Mouse (Mus musculus) spleen, postnatal 14 days (tissue): ENCODE results near the gene Mybpc1.
"Not testable (repeated sequence)": the region's sequence is repeated elsewhere in the genome, so short reads cannot be mapped to it uniquely, and the experiment has no call there.

Source experiments
- DNase-seq, 2 experiments: peaks; one replicate each; pipeline ENCODE4 v3.0.0; 2021 to 2022; ENCODE audit warnings: low spot score in 2 of 2

The Mybpc1 gene

DNA sequence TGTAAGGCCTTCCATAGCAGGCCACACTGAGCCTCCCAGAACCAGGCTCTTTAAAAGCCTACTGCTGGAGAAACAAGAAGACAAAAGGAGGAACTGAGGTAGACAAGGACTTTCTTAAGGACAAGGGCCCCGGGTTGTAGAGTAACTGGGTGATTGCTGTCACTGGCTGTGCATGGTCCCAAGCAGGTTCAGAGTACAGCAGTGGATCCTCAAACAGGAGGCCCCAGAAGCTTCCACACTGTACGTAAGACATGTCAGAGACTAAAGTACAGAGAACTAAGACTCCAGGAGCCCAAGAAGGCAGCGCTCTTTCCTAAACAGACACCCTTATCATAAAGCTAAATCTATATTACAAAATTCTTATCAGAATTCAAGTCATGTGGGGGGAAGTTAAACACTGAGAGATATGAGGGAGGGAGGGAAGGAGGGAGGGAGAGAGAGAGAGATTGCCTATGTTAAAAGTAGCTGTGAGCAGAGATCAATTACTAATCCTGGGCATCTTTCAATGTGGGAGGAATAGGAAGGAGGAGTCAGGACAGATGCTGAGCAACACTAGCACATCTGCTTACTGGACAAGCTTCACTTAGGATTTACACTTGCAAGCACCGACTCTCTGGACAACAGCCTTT is 109.9 kb downstream of the Mybpc1 start:
- no peak for DNase-seq

DNA sequence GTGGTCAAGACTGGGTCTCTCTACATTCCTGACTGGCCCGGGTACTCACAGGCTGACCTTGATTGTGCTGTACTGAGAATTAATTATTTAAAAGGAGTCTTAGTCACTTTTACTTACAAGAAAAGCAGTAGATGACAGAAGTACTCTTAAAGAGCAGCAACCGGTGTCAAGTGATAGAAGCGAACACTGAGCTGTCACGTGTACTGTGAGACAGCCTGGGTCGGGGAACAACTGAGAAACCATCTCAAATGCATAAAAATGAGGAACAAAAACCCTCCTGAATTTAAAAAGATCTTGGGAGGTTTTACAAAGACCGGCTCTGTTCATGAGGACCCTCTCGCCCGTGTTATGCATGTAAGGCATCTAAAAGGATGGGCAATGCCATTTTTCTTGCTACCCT is 112.3 kb downstream of the Mybpc1 start:
- DNase-seq = no peak

DNA sequence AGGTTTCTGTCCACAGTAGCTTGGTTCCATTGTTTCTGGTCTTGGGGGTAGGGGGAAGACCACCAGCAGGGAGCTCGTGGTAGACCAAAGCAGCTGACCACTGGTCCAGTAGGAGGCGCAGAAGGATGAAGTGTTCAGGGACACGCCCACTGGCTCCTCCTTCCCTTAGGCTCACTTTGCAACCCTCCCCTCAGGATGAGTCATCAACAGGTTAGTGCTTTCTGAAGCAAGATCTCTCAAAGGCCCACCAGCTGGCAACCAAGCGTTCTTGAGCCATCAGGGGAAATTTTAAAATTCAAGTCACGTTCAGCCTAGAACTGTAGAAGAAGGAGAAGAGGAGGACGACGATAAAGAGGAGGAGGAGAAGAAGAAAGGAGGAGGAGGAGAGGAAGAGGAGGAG is 113.3 kb downstream of the Mybpc1 start:
- DNase-seq = no peak

DNA sequence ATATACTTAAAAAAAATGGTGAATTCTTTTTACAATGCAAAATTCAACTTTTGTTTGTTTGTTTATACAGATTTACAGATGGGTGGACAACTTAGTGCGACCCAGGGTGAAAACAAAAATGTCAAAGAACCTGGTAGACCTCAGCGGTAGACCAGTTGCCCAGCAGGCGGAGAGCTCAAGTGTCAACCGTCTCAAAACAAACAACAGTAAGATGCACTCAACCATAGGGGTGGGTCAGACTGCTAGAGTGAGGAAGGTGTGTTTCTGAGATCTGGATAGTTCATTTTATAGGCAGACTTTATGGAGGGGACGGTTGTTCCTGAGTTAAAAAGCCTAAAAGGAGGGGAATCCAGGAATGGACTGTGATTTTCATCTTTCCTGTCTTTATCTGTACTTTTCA is 116.3 kb downstream of the Mybpc1 start:
- no peak for DNase-seq

DNA sequence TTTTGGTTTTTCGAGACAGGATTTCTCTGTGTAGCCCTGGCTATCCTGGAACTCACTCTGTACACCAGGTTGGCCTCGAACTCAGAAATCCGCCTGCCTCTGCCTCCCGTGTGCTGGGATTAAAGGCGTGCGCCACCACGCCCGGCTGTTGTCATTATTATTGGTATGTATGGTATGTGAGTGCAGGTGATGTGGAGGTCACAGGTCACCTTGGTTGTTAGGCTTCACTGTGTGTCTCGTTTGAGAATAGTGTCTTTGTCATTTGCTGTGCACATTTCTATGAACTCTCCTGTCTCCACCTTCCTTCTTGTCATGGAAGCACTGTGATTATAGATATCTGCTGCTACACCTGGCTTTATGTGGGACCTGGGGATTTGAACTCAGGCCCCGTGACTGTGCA is 122.1 kb downstream of the Mybpc1 start:
- DNase-seq = not testable (repeated sequence)
